Mouse (Mus musculus) frontal cortex, adult (tissue): Measurements from ENCODE around the gene Kxd1.
"Not testable (repeated sequence)": the region's sequence is repeated elsewhere in the genome, so short reads cannot be mapped to it uniquely, and the experiment has no call there.

ENCODE experiments used
- ATAC-seq: cut with Nextera tagmentation; 2 replicates; pipeline ENCODE4 v1.9.2; 2017; ENCODE audit warnings: mild to moderate bottlenecking, moderate library complexity, mixed read lengths; ENCODE audit not compliant: low TSS enrichment

Kxd1 gene

GRCm38 (mm10) chr8:70513441-70513840, 14.3 kb downstream of the Kxd1 start:
- peak; percentile 26; the same call in 1 of the 2 replicates for ATAC-seq

- ATAC-seq: no peak
These were observed 15.4 kb downstream of the Kxd1 start for GRCm38 (mm10) chr8:70512253-70512903.

GRCm38 (mm10) chr8:70511770-70512169, 16.0 kb downstream of the Kxd1 start:
- ATAC-seq: no peak

GRCm38 (mm10) chr8:70511174-70511573, 16.6 kb downstream of the Kxd1 start:
- not testable (repeated sequence) for ATAC-seq

- ATAC-seq: peak; percentile 80
These were observed 17.4 kb downstream of the Kxd1 start, which contains the start of gene Uba52 for GRCm38 (mm10) chr8:70510228-70510915. Gene Uba52, minus strand, starts transcription at chr8:70510801.

- no peak for ATAC-seq
These were observed 18.3 kb downstream of the Kxd1 start for GRCm38 (mm10) chr8:70509281-70509952.

GRCm38 (mm10) chr8:70507027-70507393, 20.7 kb downstream of the Kxd1 start:
- no peak for ATAC-seq

- ATAC-seq: peak; percentile 57
These were observed 21.3 kb downstream of the Kxd1 start, which contains the start of gene Rex1bd for GRCm38 (mm10) chr8:70506328-70507026. Gene Rex1bd, minus strand, starts transcription at chr8:70506752.

- ATAC-seq: no peak
These were observed 21.9 kb downstream of the Kxd1 start for GRCm38 (mm10) chr8:70505698-70506327.

GRCm38 (mm10) chr8:70504851-70505250, 22.9 kb downstream of the Kxd1 start:
- ATAC-seq: peak; percentile 10; the same call in 1 of the 2 replicates

- no peak for ATAC-seq
These were observed 23.5 kb downstream of the Kxd1 start for GRCm38 (mm10) chr8:70504291-70504716.

- 0 out of 2 replicates have a peak, but pooled peaks have one; percentile 12 for ATAC-seq
These were observed 24.6 kb downstream of the Kxd1 start for GRCm38 (mm10) chr8:70503062-70503750.

GRCm38 (mm10) chr8:70502540-70502939, 25.2 kb downstream of the Kxd1 start:
- ATAC-seq: no peak

- no peak for ATAC-seq
These were observed 25.8 kb downstream of the Kxd1 start for GRCm38 (mm10) chr8:70501820-70502529.

- no peak for ATAC-seq
These were observed 27.1 kb downstream of the Kxd1 start for GRCm38 (mm10) chr8:70500386-70501301.

GRCm38 (mm10) chr8:70495771-70496062, 32.0 kb downstream of the Kxd1 start:
- ATAC-seq: no peak

GRCm38 (mm10) chr8:70495001-70495770, 32.6 kb downstream of the Kxd1 start:
- ATAC-seq: no peak

GRCm38 (mm10) chr8:70494416-70494945, 33.3 kb downstream of the Kxd1 start:
- no peak for ATAC-seq
